Mouse (Mus musculus) kidney, postnatal 25 days (tissue): Measurements from ENCODE around the gene Nrxn3.
A peak's percentile ranks its signal among the peaks of the same experiment; 100 is the strongest.

Experiments
- DNase-seq, 2 experiments: peaks; one replicate each; pipeline ENCODE4 v3.0.0; 2021; ENCODE audit warnings: mixed read lengths in 2 of 2

Nrxn3 gene

GRCm38 (mm10) chr12:89369939-89370338 is 647.3 kb downstream of the Nrxn3 start:
- no peak for DNase-seq

GRCm38 (mm10) chr12:89376600-89376999 is 653.9 kb downstream of the Nrxn3 start:
- DNase-seq = no peak

GRCm38 (mm10) chr12:89377051-89377643 is 654.5 kb downstream of the Nrxn3 start:
- peak in 1 of 2 experiments; percentile 24 for DNase-seq

- DNase-seq = no peak
Observed at GRCm38 (mm10) chr12:89377687-89378086, 655.0 kb downstream of the Nrxn3 start.

- DNase-seq = no peak
Observed at GRCm38 (mm10) chr12:89383254-89383653, 660.6 kb downstream of the Nrxn3 start.

GRCm38 (mm10) chr12:89395121-89395792 is 672.6 kb downstream of the Nrxn3 start:
- DNase-seq = no peak

GRCm38 (mm10) chr12:89436519-89436918 is 713.8 kb downstream of the Nrxn3 start:
- DNase-seq = no peak

GRCm38 (mm10) chr12:89442323-89443038 is 719.8 kb downstream of the Nrxn3 start:
- DNase-seq = no peak

GRCm38 (mm10) chr12:89450667-89451298 is 728.1 kb downstream of the Nrxn3 start:
- DNase-seq = peak in 1 of 2 experiments; percentile 18

- no peak for DNase-seq
Observed at GRCm38 (mm10) chr12:89470226-89470625, 747.5 kb downstream of the Nrxn3 start.

- DNase-seq = no peak
Observed at GRCm38 (mm10) chr12:89471289-89471688, 748.6 kb downstream of the Nrxn3 start.

GRCm38 (mm10) chr12:89471874-89472273 is 749.2 kb downstream of the Nrxn3 start:
- DNase-seq = no peak

GRCm38 (mm10) chr12:89479096-89479495 is 756.4 kb downstream of the Nrxn3 start:
- DNase-seq = peak in 1 of 2 experiments; percentile 57

- DNase-seq = no peak
Observed at GRCm38 (mm10) chr12:89482223-89482622, 759.5 kb downstream of the Nrxn3 start.

GRCm38 (mm10) chr12:89504026-89504425 is 781.4 kb downstream of the Nrxn3 start:
- no peak for DNase-seq

GRCm38 (mm10) chr12:89505121-89505764 is 782.6 kb downstream of the Nrxn3 start:
- DNase-seq = peak in 1 of 2 experiments; percentile 56

GRCm38 (mm10) chr12:89508970-89509369 is 786.3 kb downstream of the Nrxn3 start:
- DNase-seq = no peak

GRCm38 (mm10) chr12:89513759-89514158 is 791.1 kb downstream of the Nrxn3 start:
- DNase-seq = peak; percentile 34 to 66

GRCm38 (mm10) chr12:89516046-89516445 is 793.4 kb downstream of the Nrxn3 start:
- DNase-seq = no peak

GRCm38 (mm10) chr12:89530679-89531350 is 808.1 kb downstream of the Nrxn3 start:
- DNase-seq = no peak

GRCm38 (mm10) chr12:89551291-89551690 is 828.6 kb downstream of the Nrxn3 start:
- DNase-seq = no peak

- no peak for DNase-seq
Observed at GRCm38 (mm10) chr12:89553223-89553880, 830.7 kb downstream of the Nrxn3 start.
